Mouse (Mus musculus) forebrain, embryonic 12.5 days (tissue): ENCODE results near the gene Plod2. TPM values are rescaled to one million over a fixed set of nuclear protein-coding genes. Genes with fewer than 3 reads are reported as not detected.

Source experiments
- ATAC-seq: fragments of 200-750 bp; cut with Nextera tagmentation; 2 replicates; pipeline ENCODE4 v1.8.0; 2017; ENCODE audit warnings: moderate TSS enrichment; ENCODE audit not compliant: low FRiP score
- H3K27ac ChIP-seq: fragments of 300-500 bp; sonication (generic); 2 replicates; pipeline ENCODE4 v1.5.1; 2016; ENCODE audit warnings: mild to moderate bottlenecking
- H3K27me3 ChIP-seq: fragments of 300-500 bp; sonication (generic); 2 replicates; pipeline ENCODE4 v1.6.1; 2016; ENCODE audit warnings: mild to moderate bottlenecking
- H3K36me3 ChIP-seq: fragments of 300-500 bp; sonication (generic); replicated peaks from 2 replicates; pipeline ENCODE4 v1.6.1; 2016; ENCODE audit warnings: mild to moderate bottlenecking
- H3K4me1 ChIP-seq: fragments of 300-500 bp; sonication (generic); 2 replicates; pipeline ENCODE4 v1.6.1; 2016
- H3K4me2 ChIP-seq: fragments of 300-500 bp; sonication (generic); 2 replicates; pipeline ENCODE4 v1.6.1; 2016; ENCODE audit warnings: mild to moderate bottlenecking, moderate library complexity
- H3K4me3 ChIP-seq: fragments of 300-500 bp; sonication (generic); replicated peaks from 2 replicates; pipeline ENCODE4 v1.5.1; 2016; ENCODE audit warnings: mild to moderate bottlenecking
- H3K9ac ChIP-seq: fragments of 300-500 bp; sonication (generic); 2 replicates; pipeline ENCODE4 v1.6.1; 2016; ENCODE audit warnings: mild to moderate bottlenecking
- H3K9me3 ChIP-seq: fragments of 300-500 bp; sonication (generic); 2 replicates; pipeline ENCODE4 v1.6.1; 2016
- WGBS: fragments of 180-500 bp; shearing (Covaris S2); methylation state at CpG from one replicate; pipeline ENCODE4 v1.1.7; 2016; 5-methylcytosine and 5-hydroxymethylcytosine counted together
- polyA plus RNA-seq: library from polyadenylated mRNA; unstranded; fragments of >200 nt; fragmentation: Nextera tagmentation; extraction: Ambion mirVana; gene quantifications from 2 replicates; pipeline ENCODE4 v1.2.1, GENCODE M21; 2016

Plod2 gene
- polyA plus RNA-seq, 1 experiment from 2014 or later, result 23.6 TPM

DNA sequence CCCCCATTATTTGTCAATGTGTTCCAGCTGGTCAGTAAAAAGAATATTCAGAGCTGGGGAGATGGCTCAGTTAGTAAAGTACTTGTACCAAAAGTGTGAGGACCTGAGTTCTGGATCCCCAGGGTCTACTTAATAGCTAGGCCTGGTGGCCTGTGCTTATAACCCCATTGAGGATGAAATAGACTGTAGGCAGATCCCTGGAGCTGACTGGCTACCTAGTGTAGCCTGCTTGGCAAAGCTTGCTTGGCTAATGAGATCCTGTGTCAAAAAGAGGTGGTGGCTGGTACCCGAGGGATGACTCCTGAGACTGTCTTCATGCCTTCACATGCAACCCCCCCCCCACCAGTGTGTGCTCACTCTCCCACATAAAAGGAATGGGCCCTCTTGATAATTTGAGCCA, 2.1 kb downstream of the Plod2 start:
- H3K36me3 ChIP-seq, result no peaks in the 10 kb centered on the region; the same call in 1 of the 2 replicates
- H3K4me2 ChIP-seq, result peak overlapping the region; percentile 24; the same call in 1 of the 2 replicates
- ATAC-seq, result no peak
- 80% methylated on average over 1 of the region's 1 CpGs for WGBS
- H3K27ac ChIP-seq, result no peak overlapping the region
- H3K9ac ChIP-seq, result no peak overlapping the region
- H3K27me3 ChIP-seq, result no peaks in the 10 kb centered on the region; the same call in 1 of the 2 replicates
- H3K4me3 ChIP-seq, result no peak overlapping the region
- H3K4me1 ChIP-seq, result peaks cover 15% of the 10 kb centered on the region
- H3K9me3 ChIP-seq, result no peaks in the 10 kb centered on the region

DNA sequence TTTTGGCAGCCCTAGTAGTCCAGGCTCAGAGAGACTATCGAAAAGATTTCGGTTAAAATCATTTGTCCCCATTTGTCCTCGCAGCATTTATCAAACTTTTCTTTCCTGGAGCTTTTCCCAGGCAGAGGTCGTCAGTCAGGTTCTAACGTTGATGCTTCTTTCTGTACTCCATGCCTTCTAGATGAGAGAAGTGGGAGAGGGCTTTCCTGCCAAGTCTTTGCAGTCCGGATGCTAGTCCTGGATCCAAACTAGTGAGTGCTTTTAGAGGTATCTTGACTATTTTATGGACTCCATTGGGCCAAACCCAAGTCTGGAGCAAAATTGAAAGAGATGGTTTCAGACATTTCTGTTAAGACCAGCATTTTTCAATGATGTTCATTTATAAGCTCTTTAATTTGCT, 3.0 kb downstream of the Plod2 start:
- H3K27ac ChIP-seq, result no peak overlapping the region
- H3K4me2 ChIP-seq, result no peak overlapping the region
- no peaks in the 10 kb centered on the region; the same call in 1 of the 2 replicates for H3K36me3 ChIP-seq
- no peak for ATAC-seq
- H3K9me3 ChIP-seq, result no peaks in the 10 kb centered on the region
- H3K4me1 ChIP-seq, result peaks cover 15% of the 10 kb centered on the region
- no peak overlapping the region for H3K4me3 ChIP-seq
- H3K9ac ChIP-seq, result no peak overlapping the region
- no peaks in the 10 kb centered on the region; the same call in 1 of the 2 replicates for H3K27me3 ChIP-seq
- 89% methylated on average over 6 of the region's 6 CpGs for WGBS

DNA sequence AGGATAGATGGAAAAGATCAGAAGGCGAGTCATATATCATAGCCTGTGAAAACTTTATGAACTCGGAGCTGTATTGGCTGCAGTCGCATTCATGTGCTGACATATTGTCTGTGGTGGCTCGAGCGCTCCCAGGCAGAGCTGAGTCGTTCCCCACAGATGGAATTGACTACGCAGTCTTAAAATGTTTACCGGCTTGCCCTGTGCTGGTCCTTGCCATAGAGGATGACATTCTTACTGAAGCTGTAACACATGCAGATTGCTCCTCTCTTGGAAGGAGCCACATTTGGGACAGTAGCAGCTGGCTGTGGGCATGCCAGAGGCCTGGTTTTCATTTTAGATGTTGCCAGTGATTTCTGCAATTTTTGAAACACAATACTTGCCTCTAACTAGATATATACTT, 4.4 kb downstream of the Plod2 start:
- H3K9me3 ChIP-seq, result no peaks in the 10 kb centered on the region
- H3K4me3 ChIP-seq, result no peak overlapping the region
- no peak overlapping the region for H3K27ac ChIP-seq
- H3K9ac ChIP-seq, result no peak overlapping the region
- H3K4me2 ChIP-seq, result no peak overlapping the region
- H3K27me3 ChIP-seq, result no peaks in the 10 kb centered on the region
- H3K4me1 ChIP-seq, result peaks cover 15% of the 10 kb centered on the region
- ATAC-seq, result no peak
- 92% methylated on average over 8 of the region's 8 CpGs for WGBS
- no peaks in the 10 kb centered on the region; the same call in 1 of the 2 replicates for H3K36me3 ChIP-seq

DNA sequence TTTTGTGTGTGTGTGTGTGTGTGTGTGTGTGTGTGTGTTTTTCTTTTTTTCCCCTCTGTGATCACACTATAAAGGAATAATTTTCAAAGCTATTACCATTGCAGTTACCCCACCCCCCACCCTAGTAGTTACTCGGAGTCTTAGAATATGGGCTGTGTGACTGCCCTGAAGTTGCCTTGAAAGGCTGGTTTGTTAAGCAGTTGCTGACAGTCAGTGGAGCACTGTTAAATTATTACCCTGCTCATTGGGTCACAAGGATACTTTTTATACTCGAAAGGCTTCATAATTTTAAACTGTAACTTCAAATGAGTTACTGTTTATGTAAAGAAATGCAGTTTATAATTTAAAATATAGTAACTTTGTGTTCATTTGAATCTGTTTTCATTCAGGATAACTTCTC, 5.1 kb downstream of the Plod2 start:
- H3K27ac ChIP-seq, result no peak overlapping the region
- 69% methylated on average over 2 of the region's 2 CpGs for WGBS
- peaks cover 10% of the 10 kb centered on the region for H3K4me1 ChIP-seq
- no peaks in the 10 kb centered on the region; the same call in 1 of the 2 replicates for H3K36me3 ChIP-seq
- no peak overlapping the region for H3K9ac ChIP-seq
- no peaks in the 10 kb centered on the region for H3K27me3 ChIP-seq
- no peak overlapping the region for H3K4me2 ChIP-seq
- no peaks in the 10 kb centered on the region for H3K9me3 ChIP-seq
- no peak for ATAC-seq
- H3K4me3 ChIP-seq, result no peak overlapping the region

DNA sequence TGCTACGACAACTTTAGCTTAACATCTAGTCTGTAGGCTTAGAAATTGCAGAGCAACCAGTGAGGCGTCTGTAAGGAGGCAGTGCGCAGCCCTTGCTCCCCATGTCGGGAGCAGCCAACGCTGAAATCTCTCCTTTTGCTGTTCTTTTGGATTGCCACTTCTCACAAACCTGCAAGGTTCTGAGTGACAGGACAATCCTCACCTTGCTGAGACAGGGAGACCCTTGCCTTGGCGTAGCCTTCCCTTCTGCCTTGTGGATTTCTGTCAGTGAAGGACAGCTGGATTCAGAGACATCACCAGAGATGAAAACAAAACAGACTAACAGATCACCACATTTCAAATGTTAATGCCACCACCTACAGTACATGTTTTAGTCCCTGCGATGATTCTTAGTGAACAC, 5.8 kb downstream of the Plod2 start:
- no peak for ATAC-seq
- peaks cover 10% of the 10 kb centered on the region for H3K4me1 ChIP-seq
- no peaks in the 10 kb centered on the region for H3K27me3 ChIP-seq
- 93% methylated on average over 7 of the region's 7 CpGs for WGBS
- no peak overlapping the region for H3K4me2 ChIP-seq
- no peak overlapping the region for H3K4me3 ChIP-seq
- H3K27ac ChIP-seq, result no peak overlapping the region
- H3K9ac ChIP-seq, result no peak overlapping the region
- H3K36me3 ChIP-seq, result no peaks in the 10 kb centered on the region; the same call in 1 of the 2 replicates
- no peaks in the 10 kb centered on the region for H3K9me3 ChIP-seq

DNA sequence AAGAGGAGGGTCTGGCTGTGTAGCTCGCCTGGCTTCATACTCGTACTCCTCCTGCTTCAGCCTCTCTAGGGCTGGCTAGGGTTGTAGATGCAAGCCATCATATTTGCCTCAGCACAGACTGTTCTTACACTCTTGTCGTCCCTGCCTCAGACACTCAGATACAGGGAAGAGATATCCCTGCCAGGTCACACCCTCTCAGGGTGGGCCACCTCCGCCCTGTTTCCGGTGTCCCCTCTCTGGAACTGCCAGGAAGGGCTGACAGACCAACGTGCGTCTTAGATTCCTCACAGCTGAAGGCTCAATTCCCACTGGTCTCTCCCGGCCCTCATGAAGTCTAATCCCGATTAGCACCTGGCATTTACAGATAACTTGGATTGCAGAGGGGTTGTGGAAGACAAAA, 6.6 kb downstream of the Plod2 start:
- H3K27me3 ChIP-seq, result no peaks in the 10 kb centered on the region
- no peaks in the 10 kb centered on the region for H3K9me3 ChIP-seq
- ATAC-seq, result no peak
- no peaks in the 10 kb centered on the region; the same call in 1 of the 2 replicates for H3K36me3 ChIP-seq
- WGBS, result 92% methylated on average over 9 of the region's 9 CpGs
- H3K27ac ChIP-seq, result no peak overlapping the region
- H3K9ac ChIP-seq, result no peak overlapping the region
- H3K4me1 ChIP-seq, result peaks cover 10% of the 10 kb centered on the region
- no peak overlapping the region for H3K4me2 ChIP-seq
- H3K4me3 ChIP-seq, result no peak overlapping the region

GRCm38 (mm10) chr9:92549811-92550490, 7.9 kb downstream of the Plod2 start:
- WGBS, result 88% methylated on average over 11 of the region's 11 CpGs
- H3K27ac ChIP-seq, result no peak overlapping the region
- no peak for ATAC-seq
- H3K9ac ChIP-seq, result no peak overlapping the region
- no peak overlapping the region for H3K4me2 ChIP-seq
- H3K4me3 ChIP-seq, result no peak overlapping the region
- no peaks in the 10 kb centered on the region; the same call in 1 of the 2 replicates for H3K36me3 ChIP-seq
- H3K4me1 ChIP-seq, result no peaks in the 10 kb centered on the region; the same call in 1 of the 2 replicates
- no peaks in the 10 kb centered on the region for H3K9me3 ChIP-seq
- H3K27me3 ChIP-seq, result no peaks in the 10 kb centered on the region

DNA sequence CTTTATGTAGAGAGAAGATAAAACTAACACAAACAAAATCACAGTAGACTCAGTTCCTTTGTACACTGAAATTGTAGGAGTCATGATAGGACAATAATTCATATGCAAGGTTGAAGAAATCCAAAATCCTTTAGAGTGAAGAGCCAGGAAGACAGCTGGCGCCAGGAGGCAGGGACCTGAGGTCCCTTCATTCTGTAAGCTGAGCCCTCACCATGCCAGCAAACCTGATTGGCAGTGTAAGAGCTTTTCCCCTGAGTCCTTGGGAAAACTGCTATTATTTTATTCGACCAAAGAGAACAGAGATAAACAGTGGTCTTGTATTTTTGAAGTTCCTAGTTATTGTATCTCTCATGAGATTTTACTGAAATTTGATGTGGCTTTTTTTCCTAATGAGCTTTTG, 9.0 kb downstream of the Plod2 start:
- Histone ChIP-seq H3K9ac (no peak overlapping the region), H3K4me1 (no peaks in the 10 kb centered on the region; the same call in 1 of the 2 replicates), H3K4me3 (no peak overlapping the region), H3K27me3 (no peaks in the 10 kb centered on the region), H3K4me2 (no peak overlapping the region), H3K27ac (no peak overlapping the region), H3K36me3 (no peaks in the 10 kb centered on the region; the same call in 1 of the 2 replicates), H3K9me3 (no peaks in the 10 kb centered on the region)
- no peak for ATAC-seq
- WGBS, result 69% methylated on average over 2 of the region's 2 CpGs

- WGBS, result 85% methylated on average over 4 of the region's 4 CpGs
- no peak overlapping the region for H3K4me2 ChIP-seq
- H3K27ac ChIP-seq, result no peak overlapping the region
- no peaks in the 10 kb centered on the region for H3K27me3 ChIP-seq
- H3K4me3 ChIP-seq, result no peak overlapping the region
- H3K36me3 ChIP-seq, result no peaks in the 10 kb centered on the region; the same call in 1 of the 2 replicates
- H3K9ac ChIP-seq, result no peak overlapping the region
- H3K4me1 ChIP-seq, result no peaks in the 10 kb centered on the region; the same call in 1 of the 2 replicates
- H3K9me3 ChIP-seq, result no peaks in the 10 kb centered on the region
- ATAC-seq, result no peak
Measured at GRCm38 (mm10) chr9:92551666-92552065, 9.6 kb downstream of the Plod2 start.

GRCm38 (mm10) chr9:92552691-92553090, 10.7 kb downstream of the Plod2 start:
- no peak for ATAC-seq
- no peak overlapping the region for H3K4me2 ChIP-seq
- H3K36me3 ChIP-seq, result no peaks in the 10 kb centered on the region; the same call in 1 of the 2 replicates
- WGBS, result 94% methylated on average over 3 of the region's 3 CpGs
- H3K4me1 ChIP-seq, result no peaks in the 10 kb centered on the region
- H3K27me3 ChIP-seq, result no peaks in the 10 kb centered on the region
- no peak overlapping the region for H3K27ac ChIP-seq
- no peak overlapping the region for H3K4me3 ChIP-seq
- no peaks in the 10 kb centered on the region for H3K9me3 ChIP-seq
- H3K9ac ChIP-seq, result no peak overlapping the region

- H3K9me3 ChIP-seq, result no peaks in the 10 kb centered on the region
- no peak overlapping the region for H3K9ac ChIP-seq
- no peaks in the 10 kb centered on the region for H3K4me1 ChIP-seq
- no peak for ATAC-seq
- no peak overlapping the region for H3K4me3 ChIP-seq
- no peak overlapping the region for H3K4me2 ChIP-seq
- no peaks in the 10 kb centered on the region for H3K27me3 ChIP-seq
- WGBS, result 90% methylated on average over 6 of the region's 6 CpGs
- H3K27ac ChIP-seq, result no peak overlapping the region
- no peaks in the 10 kb centered on the region for H3K36me3 ChIP-seq
Measured at GRCm38 (mm10) chr9:92555006-92555958, 13.3 kb downstream of the Plod2 start.

DNA sequence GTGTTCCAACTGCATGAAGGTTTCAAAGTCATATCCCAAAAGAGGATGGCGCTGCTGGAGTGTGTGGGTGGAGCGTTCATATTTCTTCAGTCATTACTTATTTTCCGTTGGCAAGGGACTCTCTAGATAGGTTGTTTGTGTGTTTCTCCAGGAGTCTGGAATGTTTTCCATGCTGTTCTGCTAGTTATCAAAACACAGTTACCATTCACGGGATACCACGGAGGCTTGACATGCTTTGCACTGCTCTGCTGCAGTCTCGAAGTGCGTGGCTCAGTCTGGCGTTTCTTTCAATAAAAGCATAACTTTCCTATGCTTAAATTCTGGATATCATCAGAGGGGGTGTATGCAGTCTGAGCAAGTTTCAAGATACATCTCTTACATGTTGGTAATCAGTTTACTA, 17.7 kb downstream of the Plod2 start:
- Histone ChIP-seq H3K9me3 (no peaks in the 10 kb centered on the region), H3K4me2 (no peak overlapping the region), H3K4me1 (peaks cover 8% of the 10 kb centered on the region), H3K9ac (no peak overlapping the region), H3K27me3 (no peaks in the 10 kb centered on the region), H3K4me3 (no peak overlapping the region), H3K27ac (no peak overlapping the region), H3K36me3 (no peaks in the 10 kb centered on the region; the same call in 1 of the 2 replicates)
- ATAC-seq, result no peak
- 87% methylated on average over 8 of the region's 8 CpGs for WGBS
